Mouse (Mus musculus): ENCODE measurements at regions not wholly inside any gene's neighbourhood (a gene's known extent, or its start where the extent isn't known, plus 50 kb on each side); places are given as distances from the start of the nearest gene placed in this dataset.
A peak's percentile ranks its signal among the peaks of the same experiment; 100 is the strongest.

DNA sequence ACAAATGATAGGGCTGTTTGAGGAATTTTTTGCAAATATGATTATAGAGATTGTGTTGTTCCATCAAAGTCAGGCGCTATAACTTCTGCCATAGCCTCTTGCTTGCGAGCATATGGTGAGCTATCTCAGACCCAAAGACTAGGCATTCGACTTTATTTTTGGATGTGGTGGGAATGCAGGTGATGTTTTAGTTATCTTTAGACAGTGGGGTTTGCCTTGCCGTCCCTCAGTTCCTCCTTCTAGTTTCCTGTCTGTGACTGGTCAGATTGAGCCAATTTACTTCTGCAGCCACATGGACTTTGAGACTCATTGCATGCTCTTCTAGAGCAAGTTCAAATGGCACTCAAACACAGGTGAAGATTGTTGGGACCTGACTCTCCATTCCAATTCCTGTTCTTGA is 193.0 kb upstream of the Il12b start:
- Histone ChIP-seq H3K4me1 (ENCODE audit: control insufficient read depth in 1 of 2, insufficient read depth in 2 of 2) (peaks cover 8 to 55% of the 10 kb centered on the region in 2 experiments), H3K36me3 (replicated peaks in 1 of 2; ENCODE audit: control insufficient read depth in 1 of 2, insufficient read depth in 1 of 2, low read length in 1 of 2) (no peaks in the 10 kb centered on the region), H3K4me2 (ENCODE audit: insufficient read depth, low read depth, poor library complexity, severe bottlenecking) (no peak overlapping the region), H3K9me3 (replicated peaks; ENCODE audit: low read length) (peaks cover 9% of the 10 kb centered on the region), H3K27me3 (replicated peaks) (no peaks in the 10 kb centered on the region), H3K27ac (ENCODE audit: insufficient read depth, low read depth) (no peak overlapping the region), H3K9ac (ENCODE audit: insufficient read depth, low read depth) (no peak overlapping the region), H3K4me3 (replicated peaks in 1 of 3; ENCODE audit: low read depth in 2 of 3, low read length in 2 of 3, poor library complexity in 1 of 3) (no peak overlapping the region), H3K79me2 (replicated peaks; ENCODE audit: control insufficient read depth, extremely low read depth, insufficient read depth, poor library complexity, severe bottlenecking) (no peaks in the 10 kb centered on the region)
- DNase-seq (ENCODE audit: extremely low read depth): peak; percentile 37
- in situ Hi-C loops (cut with MboI; ENCODE audit: low pct_ligation_motif_present, low pct_unique_long_range_greater_than_20kb, low sequenced_read_pairs): no loop called here
- dilution Hi-C loops (cut with MboI; ENCODE audit: extremely low pct_ligation_motif_present, extremely low pct_unique_long_range_greater_than_20kb, low sequenced_read_pairs): no loop called here
- TF ChIP-seq NRF1 (IDR thresholded peaks at IDR 0.05; ENCODE audit: low read depth, low read length) (no peak), MYC (IDR thresholded peaks at IDR 0.05; ENCODE audit: low read depth, low read length) (peak; percentile 47; the same call in 1 of the 2 replicates), EP300 (IDR thresholded peaks at IDR 0.05; ENCODE audit: low read length) (peak; percentile 59), IRF4 (IDR thresholded peaks at IDR 0.05; ENCODE audit: low read depth, low read length) (0 out of 2 replicates have a peak, but pooled peaks have one; percentile 19), MEF2A (IDR thresholded peaks at IDR 0.05; ENCODE audit: borderline replicate concordance, low read depth, low read length) (peak; percentile 91)

DNA sequence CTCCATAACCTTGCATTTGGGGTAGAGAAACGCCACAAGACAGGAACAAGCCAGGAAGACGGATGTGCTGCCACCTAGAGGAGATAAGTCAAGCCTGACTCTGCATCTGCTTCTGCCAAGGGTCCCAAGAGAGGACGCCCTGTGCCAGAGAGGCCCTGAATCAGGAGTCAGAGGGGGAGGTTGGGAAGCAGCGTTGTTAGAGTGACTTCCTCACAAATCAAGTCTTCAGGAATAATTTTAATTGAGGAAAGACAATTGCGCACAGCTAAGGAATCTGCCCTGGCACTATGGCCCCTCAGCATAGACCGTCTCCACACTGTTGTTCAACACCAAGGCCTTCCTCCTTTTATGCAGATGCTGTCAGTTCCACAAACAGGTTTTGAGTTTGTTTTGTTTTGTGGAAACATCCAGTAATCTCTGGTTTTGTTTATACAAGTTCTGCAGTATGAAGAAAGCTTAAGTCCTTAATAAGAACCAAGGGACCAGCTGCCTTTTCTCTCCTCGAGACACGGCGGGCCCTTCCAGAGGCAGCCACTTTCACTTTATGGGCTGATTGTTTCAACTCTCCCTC is 187.9 kb upstream of the Il12b start:
- peak; percentile 68 for DNase-seq (ENCODE audit: extremely low read depth)
- Histone ChIP-seq H3K4me2 (ENCODE audit: insufficient read depth, low read depth, poor library complexity, severe bottlenecking) (peak overlapping the region; percentile 47; the same call in 1 of the 2 replicates), H3K9ac (ENCODE audit: insufficient read depth, low read depth) (no peak overlapping the region), H3K36me3 (replicated peaks in 1 of 2; ENCODE audit: control insufficient read depth in 1 of 2, insufficient read depth in 1 of 2, low read length in 1 of 2) (no peaks in the 10 kb centered on the region), H3K27ac (ENCODE audit: insufficient read depth, low read depth) (no peak overlapping the region), H3K27me3 (replicated peaks) (no peaks in the 10 kb centered on the region), H3K9me3 (replicated peaks; ENCODE audit: low read length) (peaks cover 9% of the 10 kb centered on the region), H3K4me1 (ENCODE audit: control insufficient read depth in 1 of 2, insufficient read depth in 2 of 2) (peaks cover 2 to 22% of the 10 kb centered on the region in 2 experiments; a peak in 2 of 4 replicates), H3K4me3 (replicated peaks in 1 of 3; ENCODE audit: low read depth in 2 of 3, low read length in 2 of 3, poor library complexity in 1 of 3) (no peak overlapping the region), H3K79me2 (replicated peaks; ENCODE audit: control insufficient read depth, extremely low read depth, insufficient read depth, poor library complexity, severe bottlenecking) (no peaks in the 10 kb centered on the region)
- dilution Hi-C loops (cut with MboI; ENCODE audit: extremely low pct_ligation_motif_present, extremely low pct_unique_long_range_greater_than_20kb, low sequenced_read_pairs) (no loop called here), in situ Hi-C loops (cut with MboI; ENCODE audit: low pct_ligation_motif_present, low pct_unique_long_range_greater_than_20kb, low sequenced_read_pairs) (no loop called here)
- TF ChIP-seq GABPA (IDR thresholded peaks at IDR 0.05; ENCODE audit: insufficient replicate concordance, low read depth, low read length) (no peak), CTCF (conservative IDR thresholded peaks at IDR 0.05 in 1 of 2, IDR thresholded peaks at IDR 0.05 in 1 of 2; ENCODE audit: low read depth in 2 of 2, low read length in 2 of 2) (peak; percentile 80 to 89), ELF1 (IDR thresholded peaks at IDR 0.05; ENCODE audit: low read depth, low read length) (0 out of 2 replicates have a peak, but pooled peaks have one; percentile 33), PAX5 (IDR thresholded peaks at IDR 0.05; ENCODE audit: low read length) (no peak), SMC3 (IDR thresholded peaks at IDR 0.05; ENCODE audit: low read depth, low read length) (peak; percentile 80), RAD21 (IDR thresholded peaks at IDR 0.05; ENCODE audit: low read depth, low read length) (peak; percentile 80), NRF1 (IDR thresholded peaks at IDR 0.05; ENCODE audit: low read depth, low read length) (no peak)

DNA sequence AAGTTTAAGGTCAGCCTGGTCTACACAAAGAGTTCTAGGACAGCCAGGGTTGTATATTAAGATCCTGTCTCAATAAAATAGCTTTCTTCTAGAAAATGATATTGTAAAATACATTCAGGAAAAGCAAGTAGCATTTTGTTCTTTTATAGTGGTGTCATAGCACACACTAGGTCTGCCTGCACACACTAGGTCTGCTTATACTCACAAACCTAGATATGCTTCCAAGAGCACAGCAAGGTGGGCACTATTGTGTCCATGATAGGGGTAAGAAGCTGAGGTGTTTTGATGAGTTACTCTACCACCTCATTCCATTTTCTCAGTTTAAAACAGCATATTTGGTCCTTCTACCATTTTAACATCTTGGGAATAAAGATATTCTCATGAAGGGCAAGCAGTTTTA is 185.8 kb upstream of the Il12b start:
- Histone ChIP-seq H3K4me2 (ENCODE audit: insufficient read depth, low read depth, poor library complexity, severe bottlenecking) (no peak overlapping the region), H3K9ac (ENCODE audit: insufficient read depth, low read depth) (no peak overlapping the region), H3K4me1 (ENCODE audit: control insufficient read depth in 1 of 2, insufficient read depth in 2 of 2) (peaks cover 0 to 11% of the 10 kb centered on the region in 2 experiments; a peak in 2 of 4 replicates), H3K4me3 (replicated peaks in 1 of 3; ENCODE audit: low read depth in 2 of 3, low read length in 2 of 3, poor library complexity in 1 of 3) (no peak overlapping the region), H3K27ac (ENCODE audit: insufficient read depth, low read depth) (no peak overlapping the region), H3K9me3 (replicated peaks; ENCODE audit: low read length) (no peaks in the 10 kb centered on the region), H3K27me3 (replicated peaks) (no peaks in the 10 kb centered on the region), H3K36me3 (replicated peaks in 1 of 2; ENCODE audit: control insufficient read depth in 1 of 2, insufficient read depth in 1 of 2, low read length in 1 of 2) (no peaks in the 10 kb centered on the region), H3K79me2 (replicated peaks; ENCODE audit: control insufficient read depth, extremely low read depth, insufficient read depth, poor library complexity, severe bottlenecking) (no peaks in the 10 kb centered on the region)
- dilution Hi-C loops (cut with MboI; ENCODE audit: extremely low pct_ligation_motif_present, extremely low pct_unique_long_range_greater_than_20kb, low sequenced_read_pairs) (no loop called here), in situ Hi-C loops (cut with MboI; ENCODE audit: low pct_ligation_motif_present, low pct_unique_long_range_greater_than_20kb, low sequenced_read_pairs) (no loop called here)
- no peak for DNase-seq (ENCODE audit: extremely low read depth)
- no peak for TF ChIP-seq CHD2 (IDR thresholded peaks at IDR 0.05; ENCODE audit: low read length)
- no peak for TF ChIP-seq MEF2A (IDR thresholded peaks at IDR 0.05; ENCODE audit: borderline replicate concordance, low read depth, low read length)
- no peak for TF ChIP-seq HCFC1 (IDR thresholded peaks at IDR 0.05; ENCODE audit: low read depth, low read length)
- TF ChIP-seq ZKSCAN1 (IDR thresholded peaks at IDR 0.05; ENCODE audit: borderline replicate concordance, low read depth, low read length): peak; percentile 85
- TF ChIP-seq POLR2A (IDR thresholded peaks at IDR 0.05; ENCODE audit: low read depth, low read length): no peak

All from CH12.LX (cell line).